Mouse (Mus musculus): ENCODE measurements around the gene Hps5.

Gene Hps5

GRCm38 (mm10) chr7:46732458-46732857 is 63.4 kb downstream of the Hps5 start, which contains the start of gene Saa4:
Gene Saa4, minus strand, starts transcription at chr7:46732603.
- DNase-seq: no peak

- no peak for DNase-seq
These were observed 68.3 kb downstream of the Hps5 start for GRCm38 (mm10) chr7:46727584-46727983.

- no peak for DNase-seq
These were observed 71.5 kb downstream of the Hps5 start for GRCm38 (mm10) chr7:46724396-46724795.

- DNase-seq: no peak
These were observed 72.0 kb downstream of the Hps5 start for GRCm38 (mm10) chr7:46723849-46724248.

- no peak for DNase-seq
These were observed 72.5 kb downstream of the Hps5 start for GRCm38 (mm10) chr7:46723354-46723753.

- no peak for DNase-seq
These were observed 75.4 kb downstream of the Hps5 start for GRCm38 (mm10) chr7:46720460-46720859.

GRCm38 (mm10) chr7:46719526-46719925 is 76.3 kb downstream of the Hps5 start:
- DNase-seq: no peak

GRCm38 (mm10) chr7:46718591-46719270 is 77.1 kb downstream of the Hps5 start:
- no peak for DNase-seq

GRCm38 (mm10) chr7:46716897-46717296 is 79.0 kb downstream of the Hps5 start:
- DNase-seq: no peak

GRCm38 (mm10) chr7:46715600-46715999 is 80.3 kb downstream of the Hps5 start, which contains the start of gene Saa3:
Gene Saa3, minus strand, starts transcription at chr7:46715700.
- DNase-seq: no peak

GRCm38 (mm10) chr7:46714518-46714917 is 81.3 kb downstream of the Hps5 start:
- DNase-seq: peak; percentile 72

GRCm38 (mm10) chr7:46712250-46712649 is 83.6 kb downstream of the Hps5 start:
- no peak for DNase-seq
